Mouse (Mus musculus): ENCODE data around the gene Wfdc2. TPM values are rescaled to one million over a fixed set of nuclear protein-coding genes. Genes with fewer than 3 reads are reported as not detected.

Wfdc2 gene
- total and polyA plus RNA-seq, 2 experiments from 2014 or later = 0.74 to 8.5 TPM

GRCm38 (mm10) chr2:164540652-164541427 lies 21.4 kb upstream of the Wfdc2 start:
- Histone ChIP-seq H3K4me1 (ENCODE audit: control insufficient read depth, insufficient read depth) (no peaks in the 10 kb centered on the region), H3K27ac (ENCODE audit: low read depth) (no peak overlapping the region), H3K27me3 (ENCODE audit: control insufficient read depth, insufficient read depth, low read length) (peaks cover 13% of the 10 kb centered on the region; the same call in 1 of the 2 replicates), H3K36me3 (replicated peaks; ENCODE audit: control insufficient read depth, insufficient read depth, low read length) (no peaks in the 10 kb centered on the region), H3K9ac (replicated peaks; ENCODE audit: low read depth, low read length) (no peak overlapping the region), H3K4me2 (ENCODE audit: low read depth, low read length) (no peak overlapping the region), H3K4me3 (ENCODE audit: low read depth, low read length) (no peak overlapping the region), H3K9me3 (replicated peaks; ENCODE audit: control insufficient read depth, low read length) (no peaks in the 10 kb centered on the region)
- TF ChIP-seq EP300 (IDR thresholded peaks at IDR 0.05; ENCODE audit: low read depth) (no peak), CTCF (IDR thresholded peaks at IDR 0.05; ENCODE audit: low read depth) (no peak)
- ATAC-seq (ENCODE audit: insufficient read depth, low read depth) (no peak), DNase-seq (ENCODE audit: low spot score) (no peak)
- WGBS = 31% methylated on average over 8 of the region's 8 CpGs

GRCm38 (mm10) chr2:164542132-164542531 lies 20.1 kb upstream of the Wfdc2 start:
- Histone ChIP-seq H3K4me3 (ENCODE audit: low read depth, low read length) (no peak overlapping the region), H3K9ac (replicated peaks; ENCODE audit: low read depth, low read length) (no peak overlapping the region), H3K4me2 (ENCODE audit: low read depth, low read length) (no peak overlapping the region), H3K9me3 (replicated peaks; ENCODE audit: control insufficient read depth, low read length) (no peaks in the 10 kb centered on the region), H3K27ac (ENCODE audit: low read depth) (no peak overlapping the region), H3K4me1 (ENCODE audit: control insufficient read depth, insufficient read depth) (no peaks in the 10 kb centered on the region), H3K36me3 (replicated peaks; ENCODE audit: control insufficient read depth, insufficient read depth, low read length) (no peaks in the 10 kb centered on the region), H3K27me3 (ENCODE audit: control insufficient read depth, insufficient read depth, low read length) (0 out of 2 replicates have a peak, but pooled peaks cover 13% of the 10 kb centered on the region)
- ATAC-seq (ENCODE audit: insufficient read depth, low read depth) = no peak
- DNase-seq (ENCODE audit: low spot score) = no peak
- no peak for TF ChIP-seq CTCF (IDR thresholded peaks at IDR 0.05; ENCODE audit: low read depth)
- TF ChIP-seq EP300 (IDR thresholded peaks at IDR 0.05; ENCODE audit: low read depth) = no peak
- 61% methylated on average over 5 of the region's 5 CpGs for WGBS

- WGBS = 79% methylated on average over 7 of the region's 7 CpGs
- H3K36me3 ChIP-seq (replicated peaks; ENCODE audit: control insufficient read depth, insufficient read depth, low read length) = no peaks in the 10 kb centered on the region
- DNase-seq (ENCODE audit: low spot score) (no peak), ATAC-seq (ENCODE audit: insufficient read depth, low read depth) (no peak)
- no peak overlapping the region for H3K9ac ChIP-seq (replicated peaks; ENCODE audit: low read depth, low read length)
- H3K4me1 ChIP-seq (ENCODE audit: control insufficient read depth, insufficient read depth) = no peaks in the 10 kb centered on the region
- TF ChIP-seq EP300 (IDR thresholded peaks at IDR 0.05; ENCODE audit: low read depth) = no peak
- no peak for TF ChIP-seq CTCF (IDR thresholded peaks at IDR 0.05; ENCODE audit: low read depth)
- no peaks in the 10 kb centered on the region for H3K9me3 ChIP-seq (replicated peaks; ENCODE audit: control insufficient read depth, low read length)
- H3K4me3 ChIP-seq (ENCODE audit: low read depth, low read length) = no peak overlapping the region
- 0 out of 2 replicates have a peak, but pooled peaks cover 13% of the 10 kb centered on the region for H3K27me3 ChIP-seq (ENCODE audit: control insufficient read depth, insufficient read depth, low read length)
- no peak overlapping the region for H3K4me2 ChIP-seq (ENCODE audit: low read depth, low read length)
- no peak overlapping the region for H3K27ac ChIP-seq (ENCODE audit: low read depth)
Observed at GRCm38 (mm10) chr2:164542598-164542997, 19.6 kb upstream of the Wfdc2 start.

GRCm38 (mm10) chr2:164543745-164544144 lies 18.5 kb upstream of the Wfdc2 start:
- TF ChIP-seq CTCF (IDR thresholded peaks at IDR 0.05; ENCODE audit: low read depth) (no peak), EP300 (IDR thresholded peaks at IDR 0.05; ENCODE audit: low read depth) (no peak)

GRCm38 (mm10) chr2:164544454-164545097 lies 17.6 kb upstream of the Wfdc2 start:
- WGBS = 31% methylated on average over 5 of the region's 5 CpGs
- no peaks in the 10 kb centered on the region for H3K9me3 ChIP-seq (replicated peaks; ENCODE audit: control insufficient read depth, low read length)
- DNase-seq (ENCODE audit: low spot score) = no peak

More at GRCm38 (mm10) chr2:164543745-164544144, 18.5 kb upstream of the Wfdc2 start:
- Histone ChIP-seq H3K4me1 (ENCODE audit: control insufficient read depth, insufficient read depth) (no peaks in the 10 kb centered on the region), H3K4me2 (ENCODE audit: low read depth, low read length) (no peak overlapping the region), H3K9ac (replicated peaks; ENCODE audit: low read depth, low read length) (no peak overlapping the region), H3K27ac (ENCODE audit: low read depth) (no peak overlapping the region), H3K4me3 (ENCODE audit: low read depth, low read length) (no peak overlapping the region), H3K27me3 (ENCODE audit: control insufficient read depth, insufficient read depth, low read length) (0 out of 2 replicates have a peak, but pooled peaks cover 13% of the 10 kb centered on the region), H3K9me3 (replicated peaks; ENCODE audit: control insufficient read depth, low read length) (no peaks in the 10 kb centered on the region), H3K36me3 (replicated peaks; ENCODE audit: control insufficient read depth, insufficient read depth, low read length) (no peaks in the 10 kb centered on the region)
- DNase-seq (ENCODE audit: low spot score) (no peak), ATAC-seq (ENCODE audit: insufficient read depth, low read depth) (no peak)
- 67% methylated on average over 2 of the region's 2 CpGs for WGBS

More at GRCm38 (mm10) chr2:164544454-164545097, 17.6 kb upstream of the Wfdc2 start:
- ATAC-seq (ENCODE audit: insufficient read depth, low read depth) = no peak
- TF ChIP-seq CTCF (IDR thresholded peaks at IDR 0.05; ENCODE audit: low read depth) (no peak), EP300 (IDR thresholded peaks at IDR 0.05; ENCODE audit: low read depth) (no peak)
- Histone ChIP-seq H3K4me2 (ENCODE audit: low read depth, low read length) (no peak overlapping the region), H3K27ac (ENCODE audit: low read depth) (no peak overlapping the region), H3K27me3 (ENCODE audit: control insufficient read depth, insufficient read depth, low read length) (0 out of 2 replicates have a peak, but pooled peaks cover 12% of the 10 kb centered on the region), H3K36me3 (replicated peaks; ENCODE audit: control insufficient read depth, insufficient read depth, low read length) (no peaks in the 10 kb centered on the region), H3K9ac (replicated peaks; ENCODE audit: low read depth, low read length) (no peak overlapping the region), H3K4me1 (ENCODE audit: control insufficient read depth, insufficient read depth) (no peaks in the 10 kb centered on the region), H3K4me3 (ENCODE audit: low read depth, low read length) (no peak overlapping the region)

All from heart, postnatal 0 days (tissue).